In the genomic region with DNA sequence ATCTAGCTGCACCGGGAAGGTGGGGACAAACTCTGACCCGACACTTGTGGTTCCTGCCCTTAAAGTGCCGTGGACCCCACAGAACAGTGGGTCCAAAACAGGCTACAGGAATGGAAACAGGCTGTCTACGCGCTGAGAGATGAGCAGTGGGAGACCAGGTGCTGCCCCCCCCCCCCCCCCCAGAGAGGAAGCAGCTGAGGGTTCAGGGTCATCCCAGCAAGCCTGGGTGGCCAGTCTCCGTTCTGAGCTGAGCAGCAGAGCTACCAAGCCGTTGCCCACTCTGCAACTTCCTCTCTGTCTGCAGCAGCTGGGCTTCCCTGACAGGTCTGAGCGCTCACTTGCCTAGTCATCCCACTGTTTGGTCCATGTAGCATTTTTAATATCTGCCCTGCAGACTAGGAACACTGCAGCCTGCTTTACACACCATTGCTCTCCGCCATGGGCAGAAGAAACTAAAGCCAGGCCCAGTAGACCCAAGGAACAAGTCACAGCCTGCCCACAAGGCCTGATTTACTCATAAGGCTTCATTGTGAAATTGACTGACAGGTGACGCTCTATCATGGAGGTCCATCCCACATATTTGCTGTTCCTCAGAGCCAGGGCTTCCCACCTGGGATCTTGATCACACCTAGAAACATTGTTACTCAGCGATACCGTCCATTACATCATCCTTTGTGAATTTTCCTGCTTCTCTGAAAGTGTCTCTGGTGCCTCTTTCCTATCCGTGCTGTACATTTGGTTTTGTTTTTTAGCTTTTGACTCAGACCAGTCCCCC, we compare ENCODE assay signal across 9 mouse cellular contexts. TPM values are rescaled to one million over a fixed set of nuclear protein-coding genes. Genes with fewer than 3 reads are reported as not detected.
DNase-seq lines count a peak whose midpoint lies in the region; ATAC-seq and TF ChIP-seq lines count a peak whose summit lies in the region.
"Had no signal": no experiment of that assay in that cellular context is flagged by ENCODE, and none has a peak within 500 bp of the region (broad histone marks: within the 10 kb centered on the region; RNA-seq: fewer than 3 reads in every experiment).

No protein-coding gene starts in this region.

- H3K27ac ChIP-seq in heart, embryonic 12.5 days (ENCODE audit: poor library complexity, severe bottlenecking), result peak overlapping the region; percentile 89
- peak overlapping the region; percentile 78 to 90 for H3K27ac ChIP-seq in heart, embryonic 14.5 days (replicated peaks in 1 of 2; ENCODE audit: control insufficient read depth in 1 of 2, insufficient read depth in 1 of 2, low read depth in 2 of 2, low read length in 2 of 2)
- H3K27ac ChIP-seq in liver, postnatal 0 days (ENCODE audit: low read depth), result peak overlapping the region; percentile 91

- no peak for TF ChIP-seq CTCF in E14TG2a.4 (conservative IDR thresholded peaks at IDR 0.05; ENCODE audit: low read length)
- TF ChIP-seq CTCF in liver, postnatal 0 days (IDR thresholded peaks at IDR 0.05; ENCODE audit: low read depth), result no peak

- TF ChIP-seq EP300 in liver, postnatal 0 days (IDR thresholded peaks at IDR 0.05; ENCODE audit: low read depth), result no peak

- H3K4me2 ChIP-seq in heart, embryonic 12.5 days, result peak overlapping the region; percentile 21; the same call in 1 of the 2 replicates
- peak overlapping the region; percentile 32 for H3K4me2 ChIP-seq in heart, embryonic 14.5 days (ENCODE audit: low read length)
- peak overlapping the region; percentile 42; the same call in 1 of the 2 replicates for H3K4me2 ChIP-seq in liver, postnatal 0 days (ENCODE audit: low read depth, low read length)

- intact Hi-C loops in heart, postnatal 36 days (cut with DNase I), result no loop called here

- WGBS in heart, embryonic 12.5 days, result 57% methylated on average over 13 of the region's 13 CpGs
- WGBS in heart, embryonic 14.5 days, result 63% methylated on average over 13 of the region's 13 CpGs
- WGBS in liver, postnatal 0 days (ENCODE audit: insufficient replicate concordance), result 35% methylated on average over 13 of the region's 13 CpGs

- 0 out of 2 replicates have a peak overlapping the region, but pooled peaks have one; percentile 14 for H3K9ac ChIP-seq in heart, embryonic 12.5 days
- H3K9ac ChIP-seq in heart, embryonic 14.5 days (ENCODE audit: low read length), result peak overlapping the region; percentile 16; the same call in 1 of the 2 replicates
- H3K9ac ChIP-seq in liver, postnatal 0 days (replicated peaks), result no peak overlapping the region

- H3K4me3 ChIP-seq in heart, embryonic 12.5 days, result no peak overlapping the region
- H3K4me3 ChIP-seq in E14TG2a.4 (replicated peaks; ENCODE audit: low read length), result peak overlapping the region; percentile 29; the same call in 1 of the 2 replicates
- H3K4me3 ChIP-seq in heart, embryonic 14.5 days (ENCODE audit: control insufficient read depth in 1 of 2, insufficient read depth in 1 of 2, low read depth in 1 of 2, low read length in 2 of 2), result no peak overlapping the region
- no peak overlapping the region for H3K4me3 ChIP-seq in liver, postnatal 0 days (ENCODE audit: low read depth, low read length)

- ATAC-seq in heart, embryonic 12.5 days (ENCODE audit: insufficient number of reproducible peaks, low FRiP score), result no peak
- no peak for ATAC-seq in heart, embryonic 14.5 days (ENCODE audit: insufficient number of reproducible peaks, insufficient read depth, low FRiP score, low read depth)
- no peak for ATAC-seq in liver, postnatal 0 days

- DNase-seq in heart, postnatal 36 days, result no peak
- peak; percentile 40 for DNase-seq in liver, postnatal 0 days
- no peak for DNase-seq in frontal cortex, adult 2 months (ENCODE audit: extremely low spot score in 1 of 2, low spot score in 1 of 2)
- no peak for DNase-seq in thymus, postnatal 36 days
- no peak for DNase-seq in gastrocnemius, postnatal 10 days
- DNase-seq: cerebellum, postnatal 14 days had no signal

- H3K27me3 ChIP-seq in heart, embryonic 12.5 days (replicated peaks), result no peaks in the 10 kb centered on the region
- H3K27me3 ChIP-seq in E14TG2a.4 (ENCODE audit: insufficient read depth, low read length), result no peaks in the 10 kb centered on the region
- H3K27me3 ChIP-seq in heart, embryonic 14.5 days (ENCODE audit: control insufficient read depth, insufficient read depth, low read length), result no peaks in the 10 kb centered on the region
- no peaks in the 10 kb centered on the region for H3K27me3 ChIP-seq in liver, postnatal 0 days (ENCODE audit: insufficient read depth, low read length)

- H3K36me3 ChIP-seq in heart, embryonic 12.5 days, result no peaks in the 10 kb centered on the region
- peaks cover 85% of the 10 kb centered on the region for H3K36me3 ChIP-seq in E14TG2a.4 (ENCODE audit: insufficient read depth, low read length)
- no peaks in the 10 kb centered on the region for H3K36me3 ChIP-seq in heart, embryonic 14.5 days (ENCODE audit: control insufficient read depth, insufficient read depth, low read length)
- H3K36me3 ChIP-seq in liver, postnatal 0 days (replicated peaks; ENCODE audit: insufficient read depth, low read length), result 0 out of 2 replicates have a peak, but pooled peaks cover 4% of the 10 kb centered on the region

- no peaks in the 10 kb centered on the region for H3K9me3 ChIP-seq in heart, embryonic 12.5 days (replicated peaks)
- no peaks in the 10 kb centered on the region for H3K9me3 ChIP-seq in E14TG2a.4 (ENCODE audit: low read length)
- no peaks in the 10 kb centered on the region for H3K9me3 ChIP-seq in heart, embryonic 14.5 days (ENCODE audit: control insufficient read depth, low read length)
- no peaks in the 10 kb centered on the region for H3K9me3 ChIP-seq in liver, postnatal 0 days (ENCODE audit: low read length)

- peaks cover 76% of the 10 kb centered on the region for H3K4me1 ChIP-seq in heart, embryonic 12.5 days (replicated peaks)
- peaks cover 91% of the 10 kb centered on the region for H3K4me1 ChIP-seq in E14TG2a.4 (replicated peaks; ENCODE audit: low read depth, low read length)
- H3K4me1 ChIP-seq in heart, embryonic 14.5 days (ENCODE audit: control insufficient read depth in 2 of 2, insufficient read depth in 2 of 2, low read length in 2 of 2), result peaks cover 53 to 56% of the 10 kb centered on the region in 2 experiments
- peaks cover 58% of the 10 kb centered on the region for H3K4me1 ChIP-seq in liver, postnatal 0 days (ENCODE audit: insufficient read depth)

RNA-seq across cellular contexts. Expression of a gene that starts 34.6 kb away (rescaled TPM):
- polyA plus RNA-seq in heart, embryonic 12.5 days (2016; fragmentation: Nextera tagmentation; extraction: Ambion mirVana), result 13.5 and 13.7 TPM in 2 replicates
- 10 to 100 TPM; 27.4 to 28.0 TPM for total RNA-seq in heart, postnatal 36 days (2021)
- polyA plus RNA-seq in heart, embryonic 14.5 days (2014; fragmentation: Nextera tagmentation; extraction: Ambion mirVana), result 11.5 and 12.2 TPM in 2 replicates
- polyA plus RNA-seq in liver, postnatal 0 days (2015; fragmentation: Nextera tagmentation; extraction: Ambion mirVana), result 5.9 and 6.4 TPM in 2 replicates
- 19.5 and 20.2 TPM in 2 replicates for polyA plus RNA-seq in frontal cortex, adult 2 months (2012; rRNA removed)
- total RNA-seq in gastrocnemius, postnatal 10 days (2021), result 10 to 100 TPM; 14.2 to 16.7 TPM

RNA-seq across cellular contexts. Expression of a gene that starts 55.9 kb away (rescaled TPM):
- 1,569 and 1,607 TPM in 2 replicates for polyA plus RNA-seq in heart, embryonic 12.5 days (2016; fragmentation: Nextera tagmentation; extraction: Ambion mirVana)
- 1,000 to 10,000 TPM; 1,714 to 2,029 TPM for total RNA-seq in heart, postnatal 36 days (2021)
- 2,473 and 2,606 TPM in 2 replicates for polyA plus RNA-seq in heart, embryonic 14.5 days (2014; fragmentation: Nextera tagmentation; extraction: Ambion mirVana)
- polyA plus RNA-seq in liver, postnatal 0 days (2015; fragmentation: Nextera tagmentation; extraction: Ambion mirVana), result 183 and 184 TPM in 2 replicates
- polyA plus RNA-seq in frontal cortex, adult 2 months (2012; rRNA removed), result 97.6 and 107 TPM in 2 replicates
- 100 to 1,000 TPM; 244 to 271 TPM for total RNA-seq in gastrocnemius, postnatal 10 days (2021)
